Mouse (Mus musculus) neural tube, embryonic 12.5 days (tissue): ENCODE results near the gene Fignl1. TPM values are rescaled to one million over a fixed set of nuclear protein-coding genes. Genes with fewer than 3 reads are reported as not detected.

ENCODE experiments used
- ATAC-seq: fragments of 200-750 bp; cut with Nextera tagmentation; 2 replicates; pipeline ENCODE4 v1.8.0; 2017; ENCODE audit warnings: low read depth, mild to moderate bottlenecking, moderate TSS enrichment, moderate library complexity; ENCODE audit not compliant: low FRiP score
- H3K27ac ChIP-seq: fragments of 300-500 bp; sonication (generic); 2 replicates; pipeline ENCODE4 v1.5.1; 2016
- H3K27me3 ChIP-seq: fragments of 300-500 bp; sonication (generic); replicated peaks from 2 replicates; pipeline ENCODE4 v1.6.1; 2016; ENCODE audit warnings: mild to moderate bottlenecking
- H3K36me3 ChIP-seq: fragments of 300-500 bp; sonication (generic); 2 replicates; pipeline ENCODE4 v1.6.1; 2016; ENCODE audit warnings: mild to moderate bottlenecking
- H3K4me1 ChIP-seq: fragments of 300-500 bp; sonication (generic); 2 replicates; pipeline ENCODE4 v1.6.1; 2016
- H3K4me2 ChIP-seq: fragments of 300-500 bp; sonication (generic); replicated peaks from 2 replicates; pipeline ENCODE4 v1.6.1; 2016; ENCODE audit warnings: mild to moderate bottlenecking
- H3K4me3 ChIP-seq: fragments of 300-500 bp; sonication (generic); 2 replicates; pipeline ENCODE4 v1.5.1; 2016
- H3K9ac ChIP-seq: fragments of 300-500 bp; sonication (generic); 2 replicates; pipeline ENCODE4 v1.6.1; 2016; ENCODE audit warnings: mild to moderate bottlenecking
- H3K9me3 ChIP-seq: fragments of 300-500 bp; sonication (generic); 2 replicates; pipeline ENCODE4 v1.6.1; 2016; ENCODE audit warnings: mild to moderate bottlenecking
- WGBS: fragments of 180-500 bp; shearing (Covaris S2); methylation state at CpG from one replicate; pipeline ENCODE4 v1.1.7; 2016; 5-methylcytosine and 5-hydroxymethylcytosine counted together
- polyA plus RNA-seq: library from polyadenylated mRNA; unstranded; fragments of >200 nt; fragmentation: Nextera tagmentation; extraction: Ambion mirVana; gene quantifications from 2 replicates; pipeline ENCODE4 v1.2.1, GENCODE M21; 2016

The Fignl1 gene
- polyA plus RNA-seq, 1 experiment from 2014 or later: 44.9 TPM

DNA sequence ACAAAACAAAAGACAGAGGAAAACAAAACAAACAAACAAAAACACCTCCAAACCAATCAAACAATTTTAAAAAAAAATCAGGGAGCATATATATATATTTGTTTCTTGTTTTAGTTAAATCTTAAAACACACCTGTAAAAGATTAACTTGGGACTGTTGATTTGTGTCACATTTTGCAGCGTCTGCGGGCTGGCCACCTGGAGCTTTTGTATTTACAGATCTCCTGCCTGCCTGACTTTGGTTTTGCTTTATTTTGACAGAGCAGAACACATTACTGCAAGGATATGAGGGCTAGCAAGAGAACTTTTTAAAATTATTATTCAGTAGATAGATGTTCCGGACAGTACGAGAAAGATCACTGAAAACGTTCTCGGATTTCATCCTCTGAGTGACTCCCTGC, 22.8 kb upstream of the Fignl1 start:
- ATAC-seq: no peak
- peak overlapping the region; percentile 7; the same call in 1 of the 2 replicates for H3K4me2 ChIP-seq
- no peaks in the 10 kb centered on the region for H3K36me3 ChIP-seq
- 0 out of 2 replicates have a peak overlapping the region, but pooled peaks have one; percentile 51 for H3K27ac ChIP-seq
- H3K27me3 ChIP-seq: no peaks in the 10 kb centered on the region
- H3K9ac ChIP-seq: no peak overlapping the region
- peaks cover 51% of the 10 kb centered on the region for H3K4me1 ChIP-seq
- WGBS: 8% methylated on average over 6 of the region's 6 CpGs
- no peak overlapping the region for H3K4me3 ChIP-seq
- no peaks in the 10 kb centered on the region for H3K9me3 ChIP-seq

DNA sequence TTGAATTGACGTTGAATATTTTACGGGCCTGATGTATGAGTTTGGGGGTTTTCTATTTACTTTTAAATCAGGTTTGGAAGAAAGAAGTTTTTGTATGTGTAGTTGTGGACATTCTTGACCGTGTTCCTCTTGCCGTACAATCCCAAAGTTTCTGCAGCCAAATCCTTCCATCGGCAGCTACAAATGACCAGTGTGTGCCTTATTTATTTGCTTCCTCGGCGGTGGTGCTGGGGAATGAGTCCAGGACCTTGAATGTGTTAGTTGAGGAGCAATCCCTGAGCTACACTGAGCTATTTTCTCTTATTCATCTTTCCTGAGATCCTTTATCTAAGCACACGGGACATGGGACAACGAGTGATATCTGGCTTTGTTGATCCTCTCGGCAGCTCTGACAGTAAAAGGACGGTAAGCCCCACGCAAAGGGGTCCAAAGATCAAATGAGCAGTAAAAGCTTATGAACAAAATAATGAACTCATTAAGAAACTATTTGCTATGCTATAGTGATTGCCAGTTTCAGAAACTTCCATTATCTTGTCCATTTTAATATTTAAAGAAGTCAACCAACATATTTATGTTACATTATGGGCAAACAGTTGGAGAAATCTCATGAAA, 22.2 kb upstream of the Fignl1 start:
- H3K4me2 ChIP-seq: no peak overlapping the region; the same call in 1 of the 2 replicates
- H3K36me3 ChIP-seq: no peaks in the 10 kb centered on the region
- WGBS: 22% methylated on average over 12 of the region's 12 CpGs
- no peak overlapping the region for H3K27ac ChIP-seq
- ATAC-seq: no peak
- H3K4me1 ChIP-seq: peaks cover 51% of the 10 kb centered on the region
- no peaks in the 10 kb centered on the region for H3K9me3 ChIP-seq
- no peak overlapping the region for H3K4me3 ChIP-seq
- no peak overlapping the region for H3K9ac ChIP-seq
- no peaks in the 10 kb centered on the region for H3K27me3 ChIP-seq

DNA sequence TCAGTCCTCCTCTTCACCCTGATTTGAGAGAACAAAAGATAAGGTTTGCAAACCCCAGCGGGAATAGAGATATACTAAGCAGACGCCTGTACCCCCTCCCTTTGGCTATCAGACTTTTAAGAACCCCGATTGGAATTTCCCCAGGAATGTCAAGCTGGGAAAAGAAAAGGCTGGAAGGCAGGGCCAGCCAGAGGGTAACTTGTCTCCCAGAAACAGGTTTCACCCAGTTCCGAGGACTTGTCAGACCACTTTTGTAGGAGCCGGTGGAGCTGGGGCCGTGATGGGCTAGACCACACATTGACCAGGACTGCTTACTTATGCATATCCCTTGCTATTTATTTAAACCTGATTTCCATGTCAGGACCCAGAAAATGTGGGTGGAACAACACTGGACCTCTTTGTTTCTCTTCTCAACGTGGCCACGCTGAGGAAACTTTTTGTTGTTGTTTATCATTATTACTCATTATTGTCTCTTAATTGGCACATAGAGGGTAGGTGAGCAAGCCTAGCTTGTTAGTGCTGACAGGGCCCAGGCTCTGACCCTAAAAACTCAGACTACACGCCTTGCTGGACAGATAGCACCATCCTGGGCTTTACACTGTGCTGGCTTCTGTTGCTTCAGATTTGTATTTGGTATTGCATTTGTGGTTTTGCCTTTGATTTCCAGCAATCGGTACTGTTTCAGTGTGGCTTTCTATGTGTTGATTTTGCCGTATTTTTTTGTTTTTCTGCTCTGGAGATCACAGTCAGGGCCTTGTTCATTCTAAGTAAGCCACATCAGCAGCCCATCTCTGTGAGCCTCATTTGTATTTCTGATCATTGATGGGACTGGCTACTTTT, 20.6 kb upstream of the Fignl1 start:
- H3K36me3 ChIP-seq: no peaks in the 10 kb centered on the region
- no peak overlapping the region for H3K9ac ChIP-seq
- H3K4me2 ChIP-seq: no peak overlapping the region
- no peaks in the 10 kb centered on the region for H3K9me3 ChIP-seq
- no peak for ATAC-seq
- peaks cover 63% of the 10 kb centered on the region for H3K4me1 ChIP-seq
- no peaks in the 10 kb centered on the region for H3K27me3 ChIP-seq
- H3K27ac ChIP-seq: no peak overlapping the region
- no peak overlapping the region for H3K4me3 ChIP-seq
- WGBS: 28% methylated on average over 11 of the region's 11 CpGs

GRCm38 (mm10) chr11:11828761-11829160, 20.0 kb upstream of the Fignl1 start:
- peak; percentile 41 for ATAC-seq

DNA sequence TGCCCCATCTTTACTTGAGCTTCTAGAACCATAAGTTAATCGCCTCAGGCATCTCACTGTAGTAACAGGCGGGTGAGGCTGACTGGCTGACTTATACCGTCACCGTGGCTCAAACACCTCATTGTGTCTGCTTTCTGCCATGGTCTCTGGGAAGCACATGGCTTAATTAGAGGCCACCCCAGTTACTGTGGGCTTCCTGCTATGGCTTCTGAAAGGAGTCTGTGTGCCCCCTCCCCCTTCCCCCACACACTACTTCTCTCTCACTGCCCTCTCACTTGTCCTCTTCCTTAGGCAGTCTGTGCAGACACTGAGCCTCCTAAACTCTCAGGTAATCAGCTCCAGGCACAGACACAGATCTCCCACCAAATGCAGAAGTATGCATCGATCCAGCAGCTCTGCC, 19.5 kb upstream of the Fignl1 start:
- peak; percentile 49 for ATAC-seq

More at GRCm38 (mm10) chr11:11828761-11829160, 20.0 kb upstream of the Fignl1 start:
- no peak overlapping the region for H3K27ac ChIP-seq
- H3K4me2 ChIP-seq: no peak overlapping the region
- H3K9ac ChIP-seq: no peak overlapping the region
- no peaks in the 10 kb centered on the region for H3K9me3 ChIP-seq
- H3K4me1 ChIP-seq: peaks cover 67% of the 10 kb centered on the region
- H3K36me3 ChIP-seq: no peaks in the 10 kb centered on the region
- 31% methylated on average over 6 of the region's 6 CpGs for WGBS
- H3K4me3 ChIP-seq: no peak overlapping the region
- no peaks in the 10 kb centered on the region for H3K27me3 ChIP-seq

GRCm38 (mm10) chr11:11826475-11826874, 17.7 kb upstream of the Fignl1 start:
- no peak for ATAC-seq
- no peaks in the 10 kb centered on the region for H3K36me3 ChIP-seq
- no peak overlapping the region for H3K27ac ChIP-seq
- no peak overlapping the region for H3K4me3 ChIP-seq
- no peak overlapping the region for H3K4me2 ChIP-seq
- no peak overlapping the region for H3K9ac ChIP-seq
- no peaks in the 10 kb centered on the region for H3K9me3 ChIP-seq
- H3K4me1 ChIP-seq: peaks cover 71% of the 10 kb centered on the region
- no peaks in the 10 kb centered on the region for H3K27me3 ChIP-seq

More for the DNA sequence above, 19.5 kb upstream of the Fignl1 start:
- Histone ChIP-seq H3K9me3 (no peaks in the 10 kb centered on the region), H3K4me1 (peaks cover 71% of the 10 kb centered on the region), H3K36me3 (no peaks in the 10 kb centered on the region), H3K27me3 (no peaks in the 10 kb centered on the region), H3K4me3 (no peak overlapping the region), H3K27ac (no peak overlapping the region), H3K9ac (no peak overlapping the region), H3K4me2 (peak overlapping the region; percentile 12; the same call in 1 of the 2 replicates)
- 24% methylated on average over 5 of the region's 5 CpGs for WGBS

GRCm38 (mm10) chr11:11825670-11826069, 16.9 kb upstream of the Fignl1 start:
- ATAC-seq: no peak
- no peaks in the 10 kb centered on the region for H3K9me3 ChIP-seq
- no peaks in the 10 kb centered on the region for H3K36me3 ChIP-seq
- H3K9ac ChIP-seq: no peak overlapping the region
- no peaks in the 10 kb centered on the region for H3K27me3 ChIP-seq
- WGBS: 83% methylated on average over 6 of the region's 6 CpGs
- H3K4me2 ChIP-seq: no peak overlapping the region
- no peak overlapping the region for H3K27ac ChIP-seq
- no peak overlapping the region for H3K4me3 ChIP-seq
- H3K4me1 ChIP-seq: peaks cover 73% of the 10 kb centered on the region

DNA sequence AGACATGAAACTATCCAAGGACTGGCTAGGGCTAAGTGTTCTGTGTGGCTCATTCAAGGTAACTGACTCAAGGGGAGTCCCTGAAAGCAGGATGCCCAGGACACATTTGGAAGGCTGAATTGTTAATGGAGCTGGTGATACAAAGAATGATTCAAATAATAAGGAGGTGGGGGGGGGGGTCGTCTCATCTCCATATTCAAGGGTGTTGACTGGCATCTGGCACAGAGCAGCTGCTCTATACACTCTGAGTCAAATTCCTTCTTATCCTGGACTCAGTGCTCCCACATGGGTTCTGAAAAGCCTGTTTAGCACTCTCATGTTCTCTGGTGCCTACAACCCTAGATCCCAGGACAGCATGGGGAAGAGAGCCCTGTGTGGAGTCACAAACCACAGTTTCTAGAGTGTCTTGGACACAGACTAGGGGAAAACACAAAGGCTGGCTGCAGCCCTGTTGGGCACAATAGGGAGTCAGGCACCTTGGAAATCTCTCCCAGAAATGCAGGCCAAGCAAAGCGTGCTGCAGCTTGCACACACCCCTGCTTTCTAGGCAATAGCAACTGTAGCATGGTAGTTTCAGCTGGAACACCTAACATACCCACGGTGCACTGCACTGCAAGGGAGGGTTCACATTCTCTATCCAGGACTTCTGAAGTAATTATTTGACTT, 16.3 kb upstream of the Fignl1 start:
- Histone ChIP-seq H3K4me1 (peaks cover 70% of the 10 kb centered on the region), H3K9ac (no peak overlapping the region), H3K27ac (no peak overlapping the region), H3K36me3 (no peaks in the 10 kb centered on the region), H3K27me3 (no peaks in the 10 kb centered on the region), H3K9me3 (no peaks in the 10 kb centered on the region), H3K4me2 (no peak overlapping the region), H3K4me3 (no peak overlapping the region)
- WGBS: 53% methylated on average over 3 of the region's 3 CpGs
- ATAC-seq: no peak

DNA sequence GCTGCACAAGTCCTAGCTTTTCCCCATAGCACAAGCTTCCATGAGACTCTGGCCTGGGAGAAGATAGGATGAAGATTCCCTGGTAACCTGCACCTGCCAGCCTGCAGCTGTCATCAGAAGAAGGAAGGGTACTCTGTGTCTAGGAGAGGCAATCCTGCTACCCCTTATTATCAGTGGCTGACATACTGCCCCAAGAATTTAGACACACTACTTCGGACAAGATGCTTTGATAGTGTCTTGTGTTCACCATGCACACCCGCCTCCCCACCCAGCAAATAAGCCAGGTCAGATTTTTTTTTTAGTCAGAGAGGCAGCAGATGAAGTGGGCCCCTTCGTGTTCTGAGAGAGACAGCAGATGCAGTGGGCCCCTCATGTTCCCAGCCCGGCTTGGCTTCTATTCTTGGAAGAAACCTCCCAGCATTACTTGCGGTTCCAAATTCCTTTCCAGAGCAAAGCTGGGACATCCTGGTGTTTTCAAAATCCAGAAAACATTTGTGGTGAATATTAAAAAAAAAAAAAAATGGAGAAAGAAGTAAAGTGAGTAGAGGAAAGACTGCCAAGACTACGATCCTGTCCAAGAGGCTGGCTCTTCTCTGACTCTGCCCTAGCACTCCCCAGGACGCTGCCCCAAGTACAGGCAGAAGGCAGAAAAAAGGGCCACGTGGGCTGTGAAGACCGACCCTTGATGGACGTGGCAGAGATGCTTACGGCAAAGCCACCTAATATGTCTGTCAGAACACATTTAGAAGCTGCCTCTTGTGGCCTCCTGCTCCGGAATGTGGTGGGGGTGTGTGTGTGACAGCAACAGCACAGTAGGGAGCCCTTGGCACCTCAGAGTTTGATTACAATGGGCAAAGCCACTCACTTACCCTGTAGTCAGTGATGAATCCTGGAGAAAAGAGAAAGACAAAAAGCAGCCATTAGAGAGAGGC, 15.5 kb upstream of the Fignl1 start:
- no peak overlapping the region for H3K4me2 ChIP-seq
- no peaks in the 10 kb centered on the region for H3K9me3 ChIP-seq
- no peak overlapping the region for H3K27ac ChIP-seq
- WGBS: 18% methylated on average over 12 of the region's 12 CpGs
- H3K27me3 ChIP-seq: no peaks in the 10 kb centered on the region
- peaks cover 64% of the 10 kb centered on the region for H3K4me1 ChIP-seq
- H3K36me3 ChIP-seq: no peaks in the 10 kb centered on the region
- no peak for ATAC-seq
- no peak overlapping the region for H3K9ac ChIP-seq
- no peak overlapping the region for H3K4me3 ChIP-seq

DNA sequence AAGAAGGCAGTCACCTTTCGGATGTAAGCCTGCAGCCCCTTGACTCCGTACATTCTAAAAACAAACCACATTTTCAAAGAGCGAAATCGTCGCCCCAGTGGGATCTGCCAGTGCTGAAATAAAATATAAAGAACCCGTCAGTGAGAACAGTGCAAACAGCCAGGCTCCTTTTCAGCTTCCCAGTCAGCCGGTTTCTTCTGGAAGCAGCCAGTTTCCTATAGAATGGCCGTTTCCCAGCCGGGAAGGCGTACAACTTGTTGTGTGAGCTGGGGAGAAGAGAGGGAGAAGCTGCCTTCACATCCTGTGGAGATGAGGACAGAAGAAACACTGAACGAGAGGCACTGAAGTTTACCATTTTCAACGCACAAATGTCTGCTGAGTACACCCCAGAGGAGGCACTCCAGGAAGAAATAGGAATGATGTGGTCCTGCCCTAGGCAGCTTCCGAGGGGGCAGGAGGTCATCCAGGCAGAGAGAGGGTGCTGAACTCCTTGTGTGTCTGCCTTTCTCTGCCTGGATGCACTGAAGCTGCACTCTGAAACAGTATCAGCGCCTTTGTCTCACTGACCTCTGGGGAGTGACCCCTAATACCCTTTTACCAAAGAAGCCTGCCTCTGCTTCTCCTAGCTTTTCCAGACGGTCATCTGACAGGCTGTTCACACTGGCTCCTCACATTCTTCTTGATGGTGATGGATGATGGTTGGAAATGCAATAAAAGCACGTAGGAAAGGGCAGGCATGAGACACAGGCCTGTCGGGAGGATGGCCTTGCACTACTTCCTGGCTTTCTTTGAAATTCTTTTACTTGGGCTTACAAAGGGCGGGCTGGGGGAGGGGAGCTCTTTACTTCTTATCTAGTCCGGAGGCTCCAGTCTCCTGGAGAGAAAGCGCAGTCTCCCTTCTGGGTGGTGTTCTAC, 13.7 kb upstream of the Fignl1 start:
- Histone ChIP-seq H3K4me3 (no peak overlapping the region), H3K36me3 (no peaks in the 10 kb centered on the region), H3K9me3 (no peaks in the 10 kb centered on the region), H3K4me1 (peaks cover 49% of the 10 kb centered on the region), H3K9ac (0 out of 2 replicates have a peak overlapping the region, but pooled peaks have one; percentile 23), H3K4me2 (peak overlapping the region; percentile 17), H3K27ac (peak overlapping the region; percentile 54), H3K27me3 (no peaks in the 10 kb centered on the region)
- peak; percentile 35 for ATAC-seq
- 2% methylated on average over 20 of the region's 20 CpGs for WGBS
